Mouse (Mus musculus): Measurements from ENCODE around the gene Zfp609.
"Not testable (repeated sequence)": the region's sequence is repeated elsewhere in the genome, so short reads cannot be mapped to it uniquely, and the experiment has no call there.

The Zfp609 gene

DNA sequence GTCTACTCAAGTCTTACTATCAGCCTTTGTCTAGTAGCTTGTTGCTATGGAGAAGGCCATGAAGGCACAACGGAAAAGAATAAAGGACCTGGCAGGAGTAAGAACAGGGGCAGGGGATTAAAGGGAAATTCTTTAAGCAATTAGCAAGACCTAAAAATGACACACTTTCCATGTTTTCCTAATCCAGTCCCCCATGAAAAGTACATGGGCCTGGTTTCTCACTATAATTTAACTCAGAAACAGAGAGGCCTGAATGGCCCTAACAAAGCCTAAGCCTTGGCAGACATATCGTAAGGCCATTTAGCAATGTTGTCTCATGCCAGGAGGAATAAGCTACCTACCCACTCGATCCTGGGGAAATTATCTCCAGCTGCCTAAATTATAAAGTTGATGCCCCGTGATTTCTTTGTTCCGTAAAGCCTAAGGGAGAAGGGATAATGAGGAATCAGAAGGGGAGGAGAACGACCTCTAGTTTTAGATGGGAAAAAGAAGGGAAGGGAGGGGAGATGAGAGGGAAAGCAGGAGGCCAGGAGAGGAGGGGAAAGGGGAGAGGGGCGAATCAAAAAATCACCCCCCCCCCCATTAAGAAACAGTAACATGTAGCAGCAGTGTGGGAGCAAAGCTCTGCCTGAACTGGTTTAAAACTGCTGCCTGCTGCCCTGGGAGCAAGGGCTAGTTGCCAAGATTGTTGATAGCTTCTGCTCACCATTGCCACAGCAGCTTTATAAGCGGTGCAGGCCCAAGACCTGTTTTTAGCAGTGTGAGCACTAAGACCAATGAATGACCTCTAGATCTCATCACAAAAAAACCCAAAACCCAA lies 102.7 kb downstream of the Zfp609 start:
- no peak for DNase-seq (ENCODE audit: extremely low read depth, low read depth)

- DNase-seq (ENCODE audit: extremely low read depth, low read depth): no peak
Observed at GRCm38 (mm10) chr9:65721161-65721566, 106.2 kb downstream of the Zfp609 start.

DNA sequence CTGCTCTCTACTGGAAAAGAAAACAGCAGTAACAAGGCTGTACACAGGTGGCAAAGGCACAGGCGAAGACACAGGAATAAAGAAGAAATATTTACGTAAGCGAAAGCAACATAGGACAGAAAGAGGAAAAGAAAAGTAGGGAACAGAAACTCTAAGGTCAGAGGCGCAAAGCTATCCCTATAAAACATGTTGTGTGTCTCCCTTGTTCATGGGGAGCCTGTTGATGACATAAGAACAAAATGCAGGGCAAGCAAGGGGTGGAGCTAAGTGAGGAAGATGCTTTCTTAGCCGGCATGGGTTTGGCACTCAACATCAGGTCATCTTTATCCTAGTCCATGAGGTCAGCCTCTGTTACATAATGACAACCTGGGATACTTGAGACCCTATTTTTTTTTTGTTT lies 109.2 kb downstream of the Zfp609 start:
- no peak for DNase-seq (ENCODE audit: extremely low read depth, low read depth)

DNA sequence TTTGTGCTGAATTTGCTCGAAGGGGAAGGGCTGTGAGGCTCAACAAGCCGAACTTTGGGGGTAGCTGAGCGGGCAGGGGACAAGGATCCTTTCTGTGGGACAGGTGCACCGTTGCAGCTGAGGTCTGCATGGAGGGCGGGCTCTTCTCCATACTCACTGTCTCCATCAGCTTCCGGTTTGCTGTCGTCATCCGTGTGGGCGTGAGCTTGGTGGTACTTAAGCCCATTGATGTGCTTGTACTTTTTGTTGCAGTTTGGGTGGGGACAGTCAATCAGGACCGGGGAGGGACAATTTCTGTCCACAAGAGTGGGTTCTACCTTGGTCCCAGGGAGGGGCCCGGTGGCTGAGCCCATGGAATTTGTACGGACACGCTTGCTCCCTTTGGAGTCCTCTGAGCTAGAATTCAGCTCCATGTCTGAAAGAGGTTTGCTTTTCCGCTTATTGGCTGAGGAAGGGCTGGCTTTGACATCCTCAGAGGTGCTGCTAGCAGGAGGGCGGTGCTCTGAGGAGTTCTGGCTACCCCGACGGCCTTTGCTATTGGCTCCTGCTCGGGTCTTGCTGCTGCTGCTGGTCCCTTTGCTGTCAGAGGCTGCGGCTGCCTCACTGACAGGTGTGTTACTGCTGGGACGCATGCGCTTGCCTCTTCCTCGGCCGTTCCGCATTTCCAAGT lies 123.3 kb downstream of the Zfp609 start:
- no peak for DNase-seq (ENCODE audit: extremely low read depth, low read depth)

DNA sequence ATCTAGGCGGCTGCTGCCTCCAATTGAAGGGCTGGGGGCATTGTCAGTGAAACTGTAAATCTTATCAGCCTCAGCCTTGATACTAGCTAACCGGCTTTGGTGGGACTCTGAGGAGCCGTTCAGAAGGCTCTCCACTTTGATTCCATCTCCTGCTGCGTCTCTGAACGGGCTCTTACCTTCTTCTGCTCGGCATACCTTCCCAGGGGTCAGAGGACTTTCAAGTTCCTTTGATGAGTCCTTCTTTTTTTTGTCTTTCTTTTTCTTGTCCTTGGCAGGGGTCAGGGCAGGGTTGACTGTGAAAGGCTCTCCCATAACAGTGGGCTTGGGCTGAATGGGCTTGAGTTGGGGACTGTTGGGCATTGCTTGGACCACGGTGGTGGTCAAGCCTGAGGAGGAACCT lies 124.1 kb downstream of the Zfp609 start:
- DNase-seq (ENCODE audit: extremely low read depth, low read depth): no peak

GRCm38 (mm10) chr9:65702286-65702685 lies 125.1 kb downstream of the Zfp609 start:
- no peak for DNase-seq (ENCODE audit: extremely low read depth, low read depth)

DNA sequence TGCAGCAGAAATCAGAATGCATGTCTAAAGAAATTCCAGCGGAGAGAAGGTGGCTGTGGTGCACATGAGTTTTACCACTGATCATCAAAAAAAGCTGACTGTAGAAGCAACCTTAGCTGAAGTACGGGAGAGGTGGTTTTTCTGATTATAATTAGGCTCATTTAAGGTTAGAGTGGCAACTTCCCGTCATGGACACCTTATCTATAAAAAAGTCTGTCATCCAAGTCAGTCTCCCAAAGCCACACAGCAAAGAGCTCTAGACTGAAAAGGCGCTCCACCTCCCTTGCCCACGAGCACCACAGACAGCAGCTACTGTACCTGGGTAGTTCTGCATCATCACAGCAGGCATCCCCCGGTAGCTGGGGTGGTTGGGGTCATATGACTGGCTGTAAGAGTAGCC lies 126.9 kb downstream of the Zfp609 start:
- peak; percentile 50 for DNase-seq (ENCODE audit: extremely low read depth, low read depth)

DNA sequence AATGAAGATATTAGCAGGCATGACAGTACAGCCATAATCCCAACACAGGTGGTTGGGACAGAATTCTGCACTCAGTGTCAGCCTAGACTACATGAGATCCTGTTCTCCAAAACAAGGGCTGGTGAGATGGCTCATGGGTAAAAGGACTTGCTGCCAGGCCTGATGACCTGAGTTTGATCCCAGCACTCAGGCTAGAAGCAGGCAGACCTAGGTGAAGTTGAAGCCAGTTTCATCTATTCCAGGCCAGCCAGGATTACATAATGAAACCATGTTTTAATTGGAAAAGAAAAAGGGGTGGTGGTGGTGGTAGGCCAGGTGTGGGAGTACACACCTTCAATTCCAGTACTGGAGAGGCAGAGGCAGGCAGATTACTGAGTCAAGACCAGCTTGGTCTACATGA lies 129.4 kb downstream of the Zfp609 start:
- DNase-seq (ENCODE audit: extremely low read depth, low read depth): no peak

- DNase-seq (ENCODE audit: extremely low read depth, low read depth): no peak
Observed at GRCm38 (mm10) chr9:65697356-65697755, 130.0 kb downstream of the Zfp609 start.

DNA sequence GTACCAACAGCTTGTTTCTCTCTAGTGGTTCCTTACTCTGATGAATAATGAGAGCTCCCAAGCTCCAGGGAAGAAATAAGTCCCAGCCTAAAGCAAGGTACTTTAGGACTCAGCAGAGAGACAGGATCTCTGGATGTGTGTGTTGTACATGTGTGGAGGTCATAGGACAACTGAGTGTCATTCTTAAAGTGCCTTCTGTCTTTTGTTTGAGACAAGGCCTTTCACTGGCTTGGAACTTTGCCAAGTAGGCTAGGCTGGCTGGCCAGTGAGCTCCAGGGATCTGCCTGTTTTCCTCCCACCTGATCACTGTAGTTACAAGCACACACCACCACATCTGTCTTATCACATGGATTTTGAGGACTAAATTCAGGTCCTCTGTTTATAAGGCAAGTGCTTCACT lies 131.0 kb downstream of the Zfp609 start:
- no peak for DNase-seq (ENCODE audit: extremely low read depth, low read depth)

GRCm38 (mm10) chr9:65695646-65696045 lies 131.7 kb downstream of the Zfp609 start:
- no peak for DNase-seq (ENCODE audit: extremely low read depth, low read depth)

DNA sequence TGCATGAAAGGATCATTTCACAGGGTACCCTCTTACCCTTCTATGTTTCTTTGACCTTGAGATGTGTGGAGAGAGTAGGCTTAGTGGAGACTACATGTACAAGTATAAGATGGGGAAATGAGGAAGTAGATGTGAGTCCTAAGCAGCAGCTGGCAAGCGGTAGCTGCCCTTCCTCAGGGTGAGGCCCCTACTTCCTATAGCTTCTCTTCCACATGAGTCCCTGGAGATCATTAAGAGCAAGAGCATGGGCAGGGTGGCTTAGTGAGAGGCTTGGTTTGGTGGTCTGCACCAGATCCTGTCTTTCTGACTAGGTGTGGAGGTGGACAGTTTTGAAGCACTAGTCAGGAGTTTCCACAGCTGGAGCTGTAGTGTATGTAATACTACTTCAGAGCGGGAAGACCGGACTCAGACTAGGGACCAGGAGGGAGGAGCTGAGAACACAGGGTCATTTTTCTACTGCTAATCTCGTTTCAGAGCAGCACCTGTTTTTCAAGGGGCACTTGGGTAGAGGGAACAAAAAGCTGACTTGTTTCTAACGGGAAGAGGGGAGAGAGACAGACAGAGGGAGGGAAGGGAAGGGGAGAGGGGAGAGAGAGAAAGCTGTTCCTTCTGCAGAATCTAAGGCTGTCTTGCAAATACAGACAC lies 134.3 kb downstream of the Zfp609 start:
- DNase-seq (ENCODE audit: extremely low read depth, low read depth): peak; percentile 71

GRCm38 (mm10) chr9:65692466-65692865 lies 134.9 kb downstream of the Zfp609 start:
- no peak for DNase-seq (ENCODE audit: extremely low read depth, low read depth)

GRCm38 (mm10) chr9:65689869-65690268 lies 137.5 kb downstream of the Zfp609 start:
- not testable (repeated sequence) for DNase-seq (ENCODE audit: extremely low read depth, low read depth)

GRCm38 (mm10) chr9:65684704-65685103 lies 142.7 kb downstream of the Zfp609 start:
- no peak for DNase-seq (ENCODE audit: extremely low read depth, low read depth)

DNA sequence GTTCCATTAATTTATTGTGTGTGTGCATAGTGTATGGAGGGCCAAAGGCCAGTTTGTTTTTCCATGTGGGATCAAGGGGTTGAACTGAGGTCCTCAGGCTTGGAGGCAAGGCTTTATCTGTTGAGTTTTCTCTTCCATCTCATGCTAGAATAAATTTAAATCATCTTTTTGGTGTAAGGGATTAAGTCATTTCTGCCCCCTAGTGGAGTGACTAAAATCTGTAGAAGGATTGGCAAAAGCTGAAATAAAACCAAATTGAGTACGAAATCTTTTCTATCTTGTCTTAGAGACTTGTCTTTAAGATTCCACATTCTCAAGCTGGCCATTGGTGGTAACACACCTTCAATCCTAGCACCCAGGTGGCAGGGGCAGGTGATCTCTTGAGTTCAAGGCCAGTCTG lies 144.4 kb downstream of the Zfp609 start:
- no peak for DNase-seq (ENCODE audit: extremely low read depth, low read depth)

GRCm38 (mm10) chr9:65682183-65682582 lies 145.2 kb downstream of the Zfp609 start:
- DNase-seq (ENCODE audit: extremely low read depth, low read depth): no peak

DNA sequence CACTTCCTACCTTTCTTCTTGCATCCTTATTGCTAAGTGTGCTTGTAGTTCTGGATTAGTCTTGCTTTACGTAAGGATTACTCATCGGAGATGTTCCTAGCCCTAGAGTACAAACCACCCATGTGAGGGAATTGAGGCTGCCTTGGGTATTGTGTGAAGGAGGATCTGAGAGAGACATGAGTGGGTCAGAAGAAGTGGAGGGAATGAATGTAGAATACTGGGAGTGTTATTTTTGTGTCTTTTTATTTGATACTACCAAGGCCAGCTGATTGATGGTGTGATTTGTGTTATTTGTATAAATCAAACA lies 145.8 kb downstream of the Zfp609 start:
- no peak for DNase-seq (ENCODE audit: extremely low read depth, low read depth)

DNA sequence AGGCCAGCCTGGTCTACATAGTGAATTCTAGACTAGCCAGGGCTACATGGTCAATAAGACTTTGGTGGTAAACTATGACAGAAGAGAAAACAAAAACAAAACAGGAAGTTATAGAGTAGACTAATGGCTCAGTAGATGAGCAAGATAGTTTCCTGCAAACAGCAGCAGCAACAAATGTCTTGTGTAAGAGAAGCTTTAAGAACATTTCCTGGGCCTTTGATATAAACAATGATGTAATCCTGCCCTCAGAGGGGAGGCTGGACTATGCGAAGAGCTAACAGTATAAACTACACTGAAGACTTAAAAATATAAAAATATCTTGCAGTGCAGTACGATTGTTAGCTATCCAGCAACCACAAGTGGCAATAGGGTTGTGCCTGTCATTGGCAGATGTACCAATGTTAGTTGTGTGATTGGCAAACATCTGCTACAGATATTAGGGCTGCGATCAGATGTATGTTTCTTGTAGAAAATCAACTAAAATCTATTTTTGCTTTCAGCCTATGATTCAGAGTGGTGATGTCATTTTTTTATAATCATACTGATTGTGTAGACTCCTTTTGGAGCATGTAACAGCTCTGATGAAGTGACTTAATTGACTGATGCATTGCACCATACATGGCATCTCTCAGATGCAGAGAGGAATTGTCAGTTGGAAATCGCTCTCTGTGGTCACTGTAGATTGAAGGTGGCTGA lies 146.3 kb downstream of the Zfp609 start:
- DNase-seq (ENCODE audit: extremely low read depth, low read depth): no peak

GRCm38 (mm10) chr9:65679181-65679761 lies 148.1 kb downstream of the Zfp609 start:
- no peak for DNase-seq (ENCODE audit: extremely low read depth, low read depth)

- no peak for DNase-seq (ENCODE audit: extremely low read depth, low read depth)
Observed at GRCm38 (mm10) chr9:65677119-65677462, 150.3 kb downstream of the Zfp609 start.
